Mouse (Mus musculus): ENCODE measurements around the gene Tufm.

GRCm38 (mm10) chr7:126523316-126523715 lies 36.2 kb downstream of the Tufm start:
- TF ChIP-seq CTCF (IDR thresholded peaks at IDR 0.05; ENCODE audit: low read depth, low read length) (no peak), EP300 (IDR thresholded peaks at IDR 0.05; ENCODE audit: insufficient read depth, low read depth, low read length) (no peak), POLR2A (IDR thresholded peaks at IDR 0.05; ENCODE audit: insufficient read depth, low read length) (no peak)
